Mouse (Mus musculus): ENCODE measurements around the gene Klhl22. TPM values are rescaled to one million over a fixed set of nuclear protein-coding genes. Genes with fewer than 3 reads are reported as not detected.

Gene Klhl22
- total RNA-seq, 2 experiments from 2014 or later, result 84.9 to 86.0 TPM

GRCm38 (mm10) chr16:17758902-17759301, 516 bp upstream of the Klhl22 start:
- intact Hi-C loops (cut with DNase I), result no loop called here
- no peak for DNase-seq (ENCODE audit: extremely low spot score in 1 of 2, low spot score in 2 of 2)
- peak overlapping the region; percentile 76 for H3K4me3 ChIP-seq
- H3K27ac ChIP-seq, result peak overlapping the region; percentile 88
- no peak for TF ChIP-seq CTCF (IDR thresholded peaks at IDR 0.05)

- intact Hi-C loops (cut with DNase I), result loop anchor here (5.0 kb wide), 1 partner anchor 47 kb away; no protein-coding TSS in a partner anchor
- DNase-seq (ENCODE audit: extremely low spot score in 1 of 2, low spot score in 2 of 2), result peak; percentile 42 to 45
- peak overlapping the region; percentile 88 for H3K27ac ChIP-seq
- no peak for TF ChIP-seq CTCF (IDR thresholded peaks at IDR 0.05)
- peak overlapping the region; percentile 76 for H3K4me3 ChIP-seq
Measured at GRCm38 (mm10) chr16:17759813-17760321, 449 bp downstream of the Klhl22 start.

GRCm38 (mm10) chr16:17760657-17761056, 1.2 kb downstream of the Klhl22 start:
- peak overlapping the region; percentile 76 for H3K4me3 ChIP-seq
- TF ChIP-seq CTCF (IDR thresholded peaks at IDR 0.05), result peak; percentile 65
- DNase-seq (ENCODE audit: extremely low spot score in 1 of 2, low spot score in 2 of 2), result peak; percentile 17 to 18
- H3K27ac ChIP-seq, result no peak overlapping the region
- intact Hi-C loops (cut with DNase I), result loop anchor here (5.0 kb wide), 1 partner anchor 47 kb away; no protein-coding TSS in a partner anchor

GRCm38 (mm10) chr16:17761074-17761473, 1.7 kb downstream of the Klhl22 start:
- no peak for DNase-seq (ENCODE audit: extremely low spot score in 1 of 2, low spot score in 2 of 2)
- no peak overlapping the region for H3K4me3 ChIP-seq
- intact Hi-C loops (cut with DNase I), result loop anchor here (5.0 kb wide), 1 partner anchor 46 kb away; no protein-coding TSS in a partner anchor
- H3K27ac ChIP-seq, result no peak overlapping the region
- TF ChIP-seq CTCF (IDR thresholded peaks at IDR 0.05), result no peak

GRCm38 (mm10) chr16:17764108-17764511, 4.7 kb downstream of the Klhl22 start:
- no peak for DNase-seq (ENCODE audit: extremely low spot score in 1 of 2, low spot score in 2 of 2)

GRCm38 (mm10) chr16:17768834-17769233, 9.4 kb downstream of the Klhl22 start:
- Histone ChIP-seq H3K4me3 (no peak overlapping the region), H3K27ac (no peak overlapping the region)
- TF ChIP-seq CTCF (IDR thresholded peaks at IDR 0.05), result no peak
- no peak for DNase-seq (ENCODE audit: extremely low spot score in 1 of 2, low spot score in 2 of 2)
- intact Hi-C loops (cut with DNase I), result no loop called here

More at GRCm38 (mm10) chr16:17764108-17764511, 4.7 kb downstream of the Klhl22 start:
- H3K27ac ChIP-seq, result no peak overlapping the region
- intact Hi-C loops (cut with DNase I), result loop anchor here (5.0 kb wide), 1 partner anchor 43 kb away; no protein-coding TSS in a partner anchor
- TF ChIP-seq CTCF (IDR thresholded peaks at IDR 0.05), result no peak
- H3K4me3 ChIP-seq, result no peak overlapping the region

- intact Hi-C loops (cut with DNase I), result no loop called here
- TF ChIP-seq CTCF (IDR thresholded peaks at IDR 0.05), result peak; percentile 49
- no peak overlapping the region for H3K4me3 ChIP-seq
- H3K27ac ChIP-seq, result no peak overlapping the region
- no peak for DNase-seq (ENCODE audit: extremely low spot score in 1 of 2, low spot score in 2 of 2)
Measured at GRCm38 (mm10) chr16:17771117-17771865, 11.9 kb downstream of the Klhl22 start.

- H3K4me3 ChIP-seq, result no peak overlapping the region
- H3K27ac ChIP-seq, result no peak overlapping the region
- intact Hi-C loops (cut with DNase I), result no loop called here
- DNase-seq (ENCODE audit: extremely low spot score in 1 of 2, low spot score in 2 of 2), result no peak
- peak; percentile 66 for TF ChIP-seq CTCF (IDR thresholded peaks at IDR 0.05)
Measured at GRCm38 (mm10) chr16:17776828-17777227, 17.4 kb downstream of the Klhl22 start.

- Histone ChIP-seq H3K27ac (no peak overlapping the region), H3K4me3 (no peak overlapping the region)
- DNase-seq (ENCODE audit: extremely low spot score in 1 of 2, low spot score in 2 of 2), result no peak
- intact Hi-C loops (cut with DNase I), result no loop called here
- TF ChIP-seq CTCF (IDR thresholded peaks at IDR 0.05), result no peak
Measured at GRCm38 (mm10) chr16:17778223-17778622, 18.8 kb downstream of the Klhl22 start.

- intact Hi-C loops (cut with DNase I), result no loop called here
- TF ChIP-seq CTCF (IDR thresholded peaks at IDR 0.05), result no peak
- Histone ChIP-seq H3K27ac (no peak overlapping the region), H3K4me3 (no peak overlapping the region)
- no peak for DNase-seq (ENCODE audit: extremely low spot score in 1 of 2, low spot score in 2 of 2)
Measured at GRCm38 (mm10) chr16:17779692-17780091, 20.3 kb downstream of the Klhl22 start.

GRCm38 (mm10) chr16:17785337-17785736, 25.9 kb downstream of the Klhl22 start:
- intact Hi-C loops (cut with DNase I), result no loop called here
- no peak overlapping the region for H3K4me3 ChIP-seq
- TF ChIP-seq CTCF (IDR thresholded peaks at IDR 0.05), result peak; percentile 56
- no peak for DNase-seq (ENCODE audit: extremely low spot score in 1 of 2, low spot score in 2 of 2)
- no peak overlapping the region for H3K27ac ChIP-seq

- TF ChIP-seq CTCF (IDR thresholded peaks at IDR 0.05), result no peak
- no peak overlapping the region for H3K4me3 ChIP-seq
- intact Hi-C loops (cut with DNase I), result no loop called here
- DNase-seq (ENCODE audit: extremely low spot score in 1 of 2, low spot score in 2 of 2), result no peak
- no peak overlapping the region for H3K27ac ChIP-seq
Measured at GRCm38 (mm10) chr16:17792728-17793127, 33.3 kb downstream of the Klhl22 start.

Measured in left cerebral cortex, adult 2 months (tissue).